Mouse (Mus musculus): ENCODE results near the gene Fosb.
A peak's percentile ranks its signal among the peaks of the same experiment; 100 is the strongest.
"Not testable (repeated sequence)": the region's sequence is repeated elsewhere in the genome, so short reads cannot be mapped to it uniquely, and the experiment has no call there.

Fosb gene

DNA sequence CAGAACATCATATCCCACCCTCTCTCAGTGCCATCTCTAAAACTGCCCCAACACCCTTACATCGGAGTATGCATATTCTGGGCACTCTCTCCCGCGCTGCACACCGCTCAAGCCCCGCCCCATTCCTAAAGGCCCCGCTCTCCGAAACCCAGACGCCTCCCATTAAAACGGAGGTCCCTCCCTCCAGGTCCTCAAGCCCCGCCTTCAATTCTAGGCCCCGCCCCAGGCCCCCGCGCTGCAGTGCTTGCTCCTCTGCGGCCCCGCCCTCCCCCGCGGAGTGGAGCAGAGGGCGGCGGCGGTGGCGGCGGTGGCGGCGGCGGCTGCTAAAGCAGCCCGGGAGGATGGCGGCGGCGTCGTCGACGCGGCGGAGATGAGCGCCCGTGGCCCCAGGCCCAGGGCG is 27.5 kb downstream of the Fosb start, which contains the start of gene Rtn2:
TSS of gene Rtn2 (plus strand) at position 240 of the 400 bp plus-strand sequence.
- DNase-seq (ENCODE audit: low spot score in 2 of 2): peak; percentile 75 to 87

GRCm38 (mm10) chr7:19281680-19282304 is 28.1 kb downstream of the Fosb start:
- not testable (repeated sequence) for DNase-seq (ENCODE audit: low spot score in 2 of 2)

DNA sequence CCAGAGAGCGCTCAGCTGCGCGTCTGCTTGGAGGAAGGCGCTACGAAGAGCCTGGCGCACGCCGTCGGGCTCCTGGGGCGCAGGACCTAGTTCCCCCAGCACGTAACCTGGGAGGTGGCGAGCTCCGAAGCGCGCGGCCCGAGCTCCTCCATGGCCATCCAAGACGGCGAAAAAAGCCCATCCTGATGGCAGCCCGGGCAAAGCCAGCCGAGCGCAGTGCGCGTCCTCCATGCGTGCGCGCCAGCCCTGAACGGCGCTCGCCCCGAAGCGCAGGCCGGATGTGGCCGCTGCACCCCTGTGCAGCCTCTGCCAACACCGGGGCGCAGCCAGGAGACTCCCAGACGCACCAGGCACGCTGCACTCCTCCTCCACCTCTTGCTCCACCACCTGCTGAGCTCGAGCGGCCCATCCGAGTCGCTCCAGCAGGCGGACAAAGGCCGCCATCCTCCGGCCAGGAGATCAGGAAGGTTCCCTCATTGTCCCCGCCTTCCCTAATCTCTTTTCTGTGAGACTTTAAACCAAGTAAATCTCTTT is 30.2 kb downstream of the Fosb start, which contains the start of gene Ppm1n:
TSS of gene Ppm1n (minus strand) at position 484 of the 534 bp plus-strand sequence.
- DNase-seq (ENCODE audit: low spot score in 2 of 2): no peak

DNA sequence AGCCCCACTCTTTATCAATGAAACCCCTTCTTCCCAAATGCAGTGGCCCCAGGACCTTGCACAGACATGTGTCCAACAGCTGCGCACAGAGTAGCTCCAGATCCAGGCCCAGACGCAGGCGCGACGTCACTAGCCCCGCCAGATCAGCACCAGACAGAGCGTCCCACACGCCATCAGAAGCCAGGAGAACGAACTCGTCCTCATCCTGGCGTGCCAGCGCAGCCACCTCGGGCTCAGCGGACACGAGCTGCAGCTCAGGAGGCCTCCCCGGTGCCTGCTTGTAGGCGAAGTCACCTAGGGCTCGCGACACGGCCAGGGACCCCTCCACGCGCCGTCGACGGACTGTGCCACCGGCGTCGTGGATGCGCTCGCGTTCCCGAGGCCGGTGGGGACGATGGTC is 30.8 kb downstream of the Fosb start:
- DNase-seq (ENCODE audit: low spot score in 2 of 2): no peak

DNA sequence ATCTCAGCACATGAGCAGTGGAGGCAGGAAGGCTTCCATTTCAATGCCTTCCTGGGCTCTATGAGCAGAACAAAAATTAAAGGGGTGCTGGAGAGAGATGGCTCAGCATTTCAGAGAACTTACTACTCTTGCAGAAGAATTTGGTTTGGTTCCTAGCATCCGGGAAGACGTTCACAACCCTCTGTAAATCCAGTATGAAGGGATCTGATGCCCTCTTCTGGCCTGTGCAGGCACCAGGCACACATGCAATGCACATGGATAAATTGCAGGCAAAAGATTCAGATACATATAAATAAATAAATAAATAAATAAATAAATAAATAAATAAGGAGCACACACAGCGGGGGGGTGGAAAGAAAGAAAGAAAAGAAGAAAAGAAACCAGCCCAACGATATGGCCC is 33.6 kb downstream of the Fosb start:
- no peak for DNase-seq (ENCODE audit: low spot score in 2 of 2)

DNA sequence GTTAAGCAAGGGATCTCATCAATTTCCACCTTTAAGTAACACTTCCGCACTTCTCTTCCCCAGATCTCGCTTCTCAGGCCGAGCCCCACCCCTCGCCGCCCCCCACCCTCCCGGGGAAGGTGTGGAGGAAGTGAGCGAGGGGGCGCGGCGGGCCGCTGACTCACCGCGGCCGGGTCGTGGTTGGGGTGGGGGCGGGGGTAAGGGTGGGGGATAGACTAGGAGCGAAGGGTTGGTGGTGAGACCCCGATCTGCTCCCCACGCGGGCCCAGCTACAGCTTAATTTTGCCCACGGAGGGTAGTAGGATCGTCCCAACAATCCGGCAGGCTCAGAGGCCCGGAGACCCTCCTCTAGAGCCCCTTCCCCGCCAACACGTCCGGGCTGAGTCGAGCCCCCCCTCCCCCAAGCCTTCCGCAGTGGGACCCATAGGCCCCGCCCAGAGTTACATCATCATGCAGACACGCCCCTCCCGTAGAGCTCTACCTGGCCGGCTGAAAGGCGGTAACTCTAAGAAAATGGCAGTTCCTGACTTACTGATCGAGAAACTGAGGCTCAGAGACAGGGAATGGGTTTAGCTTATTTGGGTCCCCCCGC is 37.6 kb downstream of the Fosb start:
- DNase-seq (ENCODE audit: low spot score in 2 of 2): peak in 1 of 2 experiments; percentile 48

GRCm38 (mm10) chr7:19271238-19272172 is 38.3 kb downstream of the Fosb start, which contains the start of gene Vasp:
Vasp (minus strand) TSS chr7:19271817.
- DNase-seq (ENCODE audit: low spot score in 2 of 2): peak; percentile 60 to 80

- no peak for DNase-seq (ENCODE audit: low spot score in 2 of 2)
Observed at GRCm38 (mm10) chr7:19270509-19271237, 39.2 kb downstream of the Fosb start.

GRCm38 (mm10) chr7:19269721-19270441 is 40.0 kb downstream of the Fosb start:
- peak in 1 of 2 experiments; percentile 32 for DNase-seq (ENCODE audit: low spot score in 2 of 2)

GRCm38 (mm10) chr7:19268993-19269681 is 40.7 kb downstream of the Fosb start:
- no peak for DNase-seq (ENCODE audit: low spot score in 2 of 2)

DNA sequence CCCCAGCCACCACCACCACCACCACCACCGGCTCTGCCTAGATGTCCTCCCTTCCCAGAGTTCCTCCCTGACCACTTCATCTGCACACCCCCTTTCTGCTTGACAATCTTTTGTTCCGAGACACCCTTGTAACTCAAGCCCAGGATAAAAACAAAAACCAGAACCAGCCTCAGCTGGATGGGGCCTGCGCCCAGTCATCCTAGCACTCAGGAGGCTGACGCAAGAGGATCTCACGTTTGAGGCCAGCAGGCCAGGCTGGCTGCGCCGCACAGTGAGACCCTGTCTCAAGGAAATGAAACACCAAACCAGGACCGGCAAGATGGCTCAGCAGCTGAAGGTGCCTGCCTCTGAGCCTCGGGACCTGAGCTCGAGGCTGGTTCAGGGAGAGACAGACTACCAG is 42.8 kb downstream of the Fosb start:
- no peak for DNase-seq (ENCODE audit: low spot score in 2 of 2)

DNA sequence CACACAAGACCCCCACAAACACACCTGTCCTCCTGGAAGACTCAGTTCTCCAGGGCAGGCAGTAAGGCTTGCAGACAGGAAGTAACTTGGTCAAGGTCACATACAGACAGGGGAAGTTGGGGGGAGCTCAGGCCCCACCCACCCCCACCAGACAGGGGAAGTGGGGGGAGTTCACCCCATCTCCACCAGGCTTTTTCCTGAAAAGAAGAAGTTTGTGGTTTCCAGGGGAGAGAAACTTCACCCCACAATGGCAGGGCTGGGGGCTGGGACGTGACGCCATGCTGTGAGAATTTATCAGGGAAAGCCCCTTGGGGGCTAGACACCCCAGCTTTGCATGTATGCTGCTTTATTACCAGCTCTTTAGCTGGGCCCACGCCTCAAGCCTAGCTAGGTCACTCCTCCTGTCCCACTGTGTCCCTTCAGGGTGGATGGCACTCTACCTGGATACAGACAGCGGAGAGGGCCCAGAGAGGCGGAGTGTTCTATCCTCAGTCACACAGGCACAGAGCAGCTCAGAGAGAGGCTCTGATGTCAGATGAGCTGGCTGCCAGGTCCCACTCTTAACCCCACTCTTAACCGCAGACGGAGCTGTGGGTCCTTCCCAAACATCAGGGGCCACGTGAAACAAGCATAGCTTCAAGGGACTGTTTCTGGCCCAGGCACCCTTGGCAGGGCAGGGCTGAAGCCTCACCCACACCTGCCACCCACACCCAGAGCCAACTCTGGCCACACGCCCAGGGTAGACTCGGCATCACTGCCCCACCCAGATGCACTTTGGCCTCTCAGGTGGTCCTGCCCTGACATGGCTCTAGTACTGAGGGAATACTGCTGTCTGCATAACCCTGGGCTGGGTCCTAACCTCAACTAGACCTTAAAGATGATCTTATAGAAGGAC is 43.7 kb downstream of the Fosb start:
- DNase-seq (ENCODE audit: low spot score in 2 of 2): no peak

DNA sequence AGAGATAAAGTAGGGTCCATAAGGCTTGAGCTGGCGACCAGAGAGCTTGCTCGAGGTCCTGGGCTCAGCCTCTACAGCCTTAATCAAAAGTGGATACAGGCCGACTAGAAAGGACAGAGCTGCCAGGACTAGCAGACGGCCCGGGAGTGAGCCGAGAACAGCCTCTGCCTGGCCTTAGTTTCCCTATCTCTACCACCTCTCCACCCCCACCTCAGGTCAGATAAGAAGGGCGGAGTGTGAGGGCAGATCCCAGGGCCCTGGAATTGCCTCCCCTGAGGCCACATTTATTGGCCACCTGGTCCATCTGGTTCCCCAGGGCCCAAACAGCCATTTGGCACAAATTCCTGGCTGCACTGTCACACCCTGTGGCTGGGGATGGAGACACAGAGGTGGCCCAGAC is 44.7 kb downstream of the Fosb start:
- no peak for DNase-seq (ENCODE audit: low spot score in 2 of 2)

GRCm38 (mm10) chr7:19258336-19258735 is 51.5 kb downstream of the Fosb start:
- no peak for DNase-seq (ENCODE audit: low spot score in 2 of 2)

DNA sequence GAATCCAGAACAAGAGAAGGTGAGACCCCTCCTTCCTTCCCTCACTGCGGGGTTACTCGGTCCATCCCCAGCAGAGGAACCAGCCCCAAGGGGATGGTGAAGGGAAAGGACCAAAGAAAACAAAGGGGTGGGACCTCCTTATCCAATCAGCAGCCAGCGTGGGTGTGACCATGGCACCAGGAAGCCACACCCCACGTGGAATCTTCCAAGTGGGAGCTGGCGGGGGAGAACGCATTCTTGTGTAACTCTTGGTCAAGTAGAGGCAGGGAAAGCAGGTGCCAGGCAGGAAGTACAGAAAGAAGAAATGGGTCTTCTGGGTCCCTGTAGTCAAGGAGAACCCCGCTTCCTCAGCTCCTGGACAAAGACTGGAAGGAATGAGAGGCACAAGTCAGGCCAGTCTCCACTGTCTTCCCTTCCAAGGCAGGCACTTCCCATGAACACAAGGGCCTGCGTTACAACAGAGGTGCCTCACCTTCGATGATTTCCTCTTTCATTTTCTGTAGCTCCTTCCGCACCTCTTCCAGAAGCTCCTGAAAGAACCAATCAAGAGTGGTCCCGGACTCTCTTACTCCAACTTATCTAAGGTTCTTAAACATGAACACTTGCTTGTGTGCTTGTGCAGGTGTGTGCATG is 52.3 kb downstream of the Fosb start:
- DNase-seq (ENCODE audit: low spot score in 2 of 2): peak; percentile 50 to 62

- DNase-seq (ENCODE audit: low spot score in 2 of 2): no peak
Observed at GRCm38 (mm10) chr7:19256567-19256966, 53.3 kb downstream of the Fosb start.

DNA sequence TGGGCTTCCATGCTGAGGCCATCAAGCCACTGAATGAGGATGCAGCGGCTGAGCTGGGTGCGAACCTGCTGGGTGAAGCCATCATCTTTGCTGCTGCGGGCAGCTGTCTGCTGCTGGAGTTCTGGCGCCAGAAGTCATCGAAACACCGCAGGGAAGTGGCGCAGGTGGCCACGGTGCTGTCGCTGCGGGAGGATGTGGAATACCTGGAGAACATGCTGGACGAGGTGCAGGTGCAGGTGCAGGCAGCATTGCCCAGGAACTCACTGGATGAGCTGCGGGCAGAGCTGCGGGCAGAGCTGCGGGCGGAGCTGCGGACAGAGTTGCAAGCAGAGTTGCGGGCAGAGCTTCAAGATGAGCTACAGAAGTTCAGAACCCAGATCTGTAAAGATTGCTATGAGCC is 54.5 kb downstream of the Fosb start:
- DNase-seq (ENCODE audit: low spot score in 2 of 2): no peak

GRCm38 (mm10) chr7:19253437-19253836 is 56.4 kb downstream of the Fosb start:
- no peak for DNase-seq (ENCODE audit: low spot score in 2 of 2)
